Comparison of ENCODE assay signal across 10 mouse cellular contexts in genomic region chr11:30289470-30290431, GRCm38 (mm10). TPM values are rescaled to one million over a fixed set of nuclear protein-coding genes. Genes with fewer than 3 reads are reported as not detected.
DNase-seq lines count a peak whose midpoint lies in the region; ATAC-seq and TF ChIP-seq lines count a peak whose summit lies in the region.
"Had no signal": no experiment of that assay in that cellular context is flagged by ENCODE, and none has a peak within 500 bp of the region (broad histone marks: within the 10 kb centered on the region; RNA-seq: fewer than 3 reads in every experiment).

No protein-coding gene starts in this region.

- peaks cover 3% of the 10 kb centered on the region; the same call in 1 of the 2 replicates for H3K4me1 ChIP-seq in midbrain, embryonic 11.5 days (ENCODE audit: control insufficient read depth, insufficient read depth, low read length)
- H3K4me1 ChIP-seq in midbrain, embryonic 10.5 days, result peaks cover 7% of the 10 kb centered on the region; the same call in 1 of the 2 replicates
- peaks cover 2% of the 10 kb centered on the region; the same call in 1 of the 2 replicates for H3K4me1 ChIP-seq in testis, adult 2 months (ENCODE audit: control insufficient read depth, insufficient read depth, low read length)

- H3K9ac ChIP-seq in midbrain, embryonic 11.5 days (ENCODE audit: low read length), result no peak overlapping the region
- H3K9ac ChIP-seq: heart, embryonic 15.5 days; limb, embryonic 15.5 days had no signal

- H3K4me3 ChIP-seq in midbrain, embryonic 11.5 days (ENCODE audit: low read depth, low read length), result no peak overlapping the region
- H3K4me3 ChIP-seq in midbrain, embryonic 10.5 days, result no peak overlapping the region
- H3K4me3 ChIP-seq in testis, adult 2 months (ENCODE audit: control insufficient read depth, low read depth, low read length), result no peak overlapping the region
- H3K4me3 ChIP-seq: heart, embryonic 15.5 days; limb, embryonic 15.5 days had no signal

- TF ChIP-seq POLR2A in testis, adult 2 months (IDR thresholded peaks at IDR 0.05; ENCODE audit: control insufficient read depth, low read depth, low read length), result no peak

- no peaks in the 10 kb centered on the region for H3K36me3 ChIP-seq in midbrain, embryonic 11.5 days (ENCODE audit: control insufficient read depth, insufficient read depth, low read length)
- no peaks in the 10 kb centered on the region for H3K36me3 ChIP-seq in midbrain, embryonic 10.5 days
- no peaks in the 10 kb centered on the region for H3K36me3 ChIP-seq in testis, adult 2 months (ENCODE audit: control insufficient read depth, insufficient read depth, low read length)
- H3K36me3 ChIP-seq: heart, embryonic 15.5 days; limb, embryonic 15.5 days had no signal

- no peak overlapping the region for H3K4me2 ChIP-seq in midbrain, embryonic 11.5 days
- H3K4me2 ChIP-seq: heart, embryonic 15.5 days; limb, embryonic 15.5 days had no signal

- DNase-seq in cerebellum, postnatal 10 days, result peak; percentile 21 to 31
- DNase-seq in cerebellum, postnatal 4 days (ENCODE audit: low spot score in 2 of 2), result no peak
- peak; percentile 44 for DNase-seq in midbrain, embryonic 11.5 days (ENCODE audit: low spot score, missing footprints)
- DNase-seq in midbrain, embryonic 10.5 days (ENCODE audit: low spot score), result no peak
- DNase-seq in heart, postnatal 4 days, result peak; percentile 38
- DNase-seq in thymus, postnatal 0 days (ENCODE audit: low spot score), result no peak
- DNase-seq in adrenal gland, postnatal 4 days (ENCODE audit: low spot score in 2 of 2), result no peak

- no peak overlapping the region for H3K27ac ChIP-seq in midbrain, embryonic 11.5 days (ENCODE audit: low read depth, low read length)
- no peak overlapping the region for H3K27ac ChIP-seq in midbrain, embryonic 10.5 days (replicated peaks)
- H3K27ac ChIP-seq in testis, adult 2 months (ENCODE audit: control insufficient read depth, insufficient read depth, low read depth, low read length), result peak overlapping the region; percentile 39
- H3K27ac ChIP-seq: limb, embryonic 15.5 days had no signal

- no peak for TF ChIP-seq CTCF in testis, adult 2 months (IDR thresholded peaks at IDR 0.05; ENCODE audit: control insufficient read depth, insufficient read depth, insufficient replicate concordance, low read depth, low read length)

- no peaks in the 10 kb centered on the region for H3K27me3 ChIP-seq in midbrain, embryonic 11.5 days (ENCODE audit: control insufficient read depth, insufficient read depth, low read length)
- no peaks in the 10 kb centered on the region for H3K27me3 ChIP-seq in midbrain, embryonic 10.5 days (ENCODE audit: low read depth, poor library complexity, severe bottlenecking)
- no peaks in the 10 kb centered on the region for H3K27me3 ChIP-seq in testis, adult 2 months (ENCODE audit: control insufficient read depth, insufficient read depth, low read length)
- H3K27me3 ChIP-seq: heart, embryonic 15.5 days; limb, embryonic 15.5 days had no signal

- H3K9me3 ChIP-seq in midbrain, embryonic 11.5 days (ENCODE audit: control insufficient read depth, low read length), result no peaks in the 10 kb centered on the region
- H3K9me3 ChIP-seq in midbrain, embryonic 10.5 days (replicated peaks), result no peaks in the 10 kb centered on the region
- H3K9me3 ChIP-seq: heart, embryonic 15.5 days; limb, embryonic 15.5 days had no signal

- 47% methylated on average over 7 of the region's 7 CpGs for WGBS in midbrain, embryonic 11.5 days
- WGBS in midbrain, embryonic 10.5 days, result 48% methylated on average over 7 of the region's 7 CpGs

- ATAC-seq in midbrain, embryonic 11.5 days (ENCODE audit: low FRiP score), result no peak

RNA-seq across cellular contexts. Expression of gene Sptbn1, which starts 21.8 kb away (rescaled TPM):
- polyA plus RNA-seq in midbrain, embryonic 11.5 days (2014; fragmentation: Nextera tagmentation; extraction: Ambion mirVana), result 85.8 and 86.2 TPM in 2 replicates
- polyA plus RNA-seq in midbrain, embryonic 10.5 days (2016; fragmentation: Nextera tagmentation; extraction: Ambion mirVana), result 61.9 and 74.7 TPM in 2 replicates
- 100 to 1,000 TPM; 571 to 581 TPM for total RNA-seq in heart, postnatal 4 days (2021)
- polyA plus RNA-seq in testis, adult 2 months (2012; rRNA removed), result 18.3 and 21.8 TPM in 2 replicates
- polyA plus RNA-seq in thymus, postnatal 0 days (2015; fragmentation: Nextera tagmentation; extraction: Ambion mirVana), result 59.1 and 64.4 TPM in 2 replicates
- 100 to 1,000 TPM; 275 to 318 TPM for total RNA-seq in adrenal gland, postnatal 4 days (2021)

Comparison
In these comparisons a context has a peak if more than half of its experiments do, and no peak if none do; other contexts are left out.
1. DNase-seq: peak in cerebellum, postnatal 10 days (2 of 2), midbrain, embryonic 11.5 days (single experiment) and heart, postnatal 4 days (single experiment); none in cerebellum, postnatal 4 days (0 of 2), midbrain, embryonic 10.5 days (single experiment), thymus, postnatal 0 days (single experiment) and adrenal gland, postnatal 4 days (0 of 2).